Mouse (Mus musculus) lung, postnatal 10 days (tissue): ENCODE results near the gene Ick.

Source experiments
- DNase-seq: peaks from one replicate; pipeline ENCODE4 v3.0.0; 2021

Ick gene

DNA sequence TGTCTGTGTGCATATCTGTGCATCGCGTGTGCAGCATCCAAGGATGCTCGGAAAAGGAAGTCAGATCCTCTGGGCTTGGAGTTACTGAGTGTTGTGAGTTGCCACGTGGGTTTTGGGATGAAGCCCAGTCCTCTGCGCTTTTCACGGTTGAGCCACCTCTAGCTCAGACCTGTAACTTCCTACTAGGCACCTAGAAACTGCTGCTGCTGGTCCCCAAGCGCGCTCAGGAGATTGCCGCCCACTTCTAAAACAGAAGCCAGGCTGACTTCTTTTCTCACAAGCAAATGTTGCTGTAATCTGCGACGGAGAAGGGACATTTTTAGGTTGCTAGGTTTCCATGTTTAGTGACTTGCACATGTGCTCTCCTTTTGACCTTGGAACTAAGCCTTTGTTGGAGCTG is 86.0 kb downstream of the Ick start:
- DNase-seq: no peak

- DNase-seq: no peak
Measured at GRCm38 (mm10) chr9:78197801-78198200, 88.8 kb downstream of the Ick start.

DNA sequence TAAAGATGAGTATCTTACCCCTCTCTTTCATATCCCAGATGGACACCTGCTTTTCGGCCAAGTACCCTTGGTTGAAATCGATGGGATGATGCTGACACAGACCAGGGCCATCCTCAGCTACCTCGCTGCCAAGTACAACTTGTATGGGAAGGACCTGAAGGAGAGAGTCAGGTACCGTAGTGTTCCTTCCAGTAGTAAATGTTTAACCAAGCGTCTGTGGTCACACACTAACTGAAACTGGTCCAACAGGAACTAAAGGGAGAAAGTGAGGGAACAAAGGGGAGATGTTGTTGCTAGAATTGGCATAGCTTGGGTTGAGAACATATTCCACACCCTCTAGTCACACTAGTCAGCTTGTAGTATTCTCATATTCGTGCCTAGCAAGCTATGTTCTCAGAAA is 95.2 kb downstream of the Ick start:
- no peak for DNase-seq

- DNase-seq: no peak
Measured at GRCm38 (mm10) chr9:78208956-78209355, 100.0 kb downstream of the Ick start.

DNA sequence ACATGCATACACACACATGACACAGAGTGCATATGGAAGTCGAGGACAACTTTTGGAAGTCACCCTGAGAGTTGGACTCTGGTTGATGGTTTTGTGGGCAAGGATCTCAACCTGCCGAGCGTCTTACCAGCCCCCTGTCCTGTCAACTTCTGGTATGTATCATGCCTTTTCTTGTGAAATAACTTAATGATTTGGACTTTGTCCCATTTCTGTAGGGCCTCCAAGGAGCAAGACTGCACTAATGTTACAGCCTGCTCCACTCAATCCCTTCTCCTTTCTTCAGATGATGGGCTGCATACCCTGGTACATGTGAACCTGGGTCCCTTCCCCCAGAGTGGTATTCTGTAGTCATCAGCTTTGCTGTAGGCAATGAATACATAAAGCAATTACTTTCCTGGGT is 101.1 kb downstream of the Ick start:
- DNase-seq: no peak

GRCm38 (mm10) chr9:78210821-78211220 is 101.8 kb downstream of the Ick start:
- DNase-seq: no peak

DNA sequence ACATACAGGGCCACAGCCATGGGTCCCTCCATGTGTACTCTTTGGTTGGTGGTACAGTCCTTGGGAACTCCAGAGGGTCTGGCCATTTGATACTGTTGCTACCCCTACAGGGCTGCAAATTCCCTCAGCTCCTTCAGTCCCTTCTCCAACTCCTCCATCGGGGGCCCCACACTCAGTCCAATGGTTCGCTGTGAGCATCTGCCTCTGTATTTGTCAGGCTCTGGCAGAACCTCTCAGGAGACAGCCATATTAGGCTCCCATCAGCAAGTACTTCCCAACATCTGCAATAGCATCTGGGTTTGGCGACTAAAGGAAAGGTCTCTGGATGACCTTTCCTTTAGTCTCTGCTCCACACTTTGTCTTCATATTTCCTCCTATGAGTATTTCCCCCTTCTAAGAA is 102.5 kb downstream of the Ick start:
- DNase-seq: no peak

GRCm38 (mm10) chr9:78212341-78213049 is 103.5 kb downstream of the Ick start:
- DNase-seq: peak; percentile 62

GRCm38 (mm10) chr9:78217074-78217473 is 108.1 kb downstream of the Ick start:
- DNase-seq: no peak
